Mouse (Mus musculus) embryo, embryonic 9.5 days (tissue): ENCODE measurements at regions not wholly inside any gene's neighbourhood (a gene's known extent, or its start where the extent isn't known, plus 50 kb on each side); places are given as distances from the start of the nearest gene placed in this dataset.
A peak's percentile ranks its signal among the peaks of the same experiment; 100 is the strongest.

Source experiments
- DNase-seq: peaks from one replicate; pipeline ENCODE4 v3.0.0-alpha.2; 2017; ENCODE audit errors: extremely low spot score

DNA sequence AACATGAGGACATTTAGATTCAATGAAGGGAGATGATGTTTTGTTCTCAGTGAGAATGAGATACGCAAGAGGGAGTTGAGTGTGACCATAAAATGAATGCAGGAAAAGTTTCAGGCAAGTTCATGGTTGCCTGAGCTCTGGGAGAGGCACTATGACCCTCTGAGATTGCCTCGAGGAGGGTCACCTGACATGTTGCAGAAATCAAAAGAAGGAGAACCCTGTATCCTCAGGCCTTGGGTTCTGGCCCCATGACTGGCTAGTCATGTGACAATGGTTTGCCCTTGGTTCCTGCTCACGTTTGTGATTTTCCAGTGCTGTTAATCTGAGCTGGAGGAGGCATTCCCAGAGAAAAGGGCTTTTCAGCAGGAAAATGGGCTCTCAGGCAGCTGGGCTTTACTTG lies 98.9 kb downstream of the Mab21l3 start:
- DNase-seq, result no peak

DNA sequence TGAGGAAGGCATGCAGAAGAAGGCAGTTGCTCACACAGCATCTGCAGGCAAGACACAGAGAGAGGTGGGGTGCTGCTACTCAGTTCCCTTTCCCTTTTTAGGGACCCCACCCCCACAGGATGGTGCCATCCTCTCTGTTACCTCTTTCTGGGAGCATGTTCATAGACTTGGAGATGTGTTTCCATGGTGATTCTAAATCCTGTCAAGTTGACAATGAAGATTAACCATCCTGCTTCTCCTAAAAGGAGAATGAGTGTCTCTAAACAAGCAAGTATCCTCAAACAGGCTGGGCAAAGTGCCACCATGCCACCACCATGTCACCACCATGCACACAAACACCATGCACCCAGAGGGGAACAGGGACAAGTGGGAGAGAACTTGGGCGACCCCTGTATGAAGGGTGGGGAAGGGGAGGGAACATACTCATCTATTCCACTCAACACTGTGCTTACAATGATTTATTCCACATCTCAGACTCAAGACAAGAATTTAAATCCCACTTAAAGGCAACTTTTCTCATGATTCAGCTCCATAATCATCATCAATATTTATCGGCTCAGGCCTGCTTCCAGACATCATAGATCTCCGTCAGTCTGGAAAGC lies 99.6 kb downstream of the Mab21l3 start:
- DNase-seq, result no peak

DNA sequence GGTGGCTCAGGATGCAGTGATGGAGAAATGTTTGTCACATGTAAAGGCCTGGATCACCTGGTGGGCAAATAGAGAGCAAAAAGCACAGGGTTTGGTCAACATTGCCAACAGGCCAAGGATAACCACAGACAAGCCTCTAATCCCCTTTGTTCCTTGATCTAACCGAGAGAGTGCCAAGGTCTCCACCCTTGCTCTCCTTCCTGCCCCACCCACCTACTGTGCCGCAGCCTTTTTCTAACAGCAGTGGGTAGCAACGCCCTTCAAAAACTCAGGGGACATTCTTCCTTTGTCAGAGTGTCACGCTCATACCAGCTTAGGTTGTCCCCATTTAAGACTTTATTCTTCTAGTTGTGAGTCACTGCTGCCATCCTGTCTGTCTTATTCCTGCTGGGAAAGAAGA lies 100.6 kb downstream of the Mab21l3 start:
- DNase-seq, result no peak

DNA sequence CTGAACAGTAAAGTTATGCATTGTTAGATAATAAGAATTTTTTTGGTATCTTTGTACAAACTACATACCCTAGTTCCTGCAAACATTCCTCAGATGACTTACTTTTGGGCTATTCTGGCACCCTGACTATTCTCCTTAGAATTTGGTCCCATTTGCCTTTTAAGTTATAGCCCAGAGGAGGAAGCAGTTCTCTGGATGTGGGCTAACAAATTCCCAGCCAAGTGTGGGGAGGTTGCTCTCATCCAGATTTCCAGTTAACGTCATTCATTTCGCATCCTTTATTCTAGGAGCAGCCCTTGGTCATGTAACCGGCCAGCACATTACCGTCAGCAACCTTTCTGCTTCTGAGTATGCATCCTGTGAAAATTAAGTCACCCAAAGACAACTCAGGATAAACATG lies 107.9 kb downstream of the Mab21l3 start:
- no peak for DNase-seq

DNA sequence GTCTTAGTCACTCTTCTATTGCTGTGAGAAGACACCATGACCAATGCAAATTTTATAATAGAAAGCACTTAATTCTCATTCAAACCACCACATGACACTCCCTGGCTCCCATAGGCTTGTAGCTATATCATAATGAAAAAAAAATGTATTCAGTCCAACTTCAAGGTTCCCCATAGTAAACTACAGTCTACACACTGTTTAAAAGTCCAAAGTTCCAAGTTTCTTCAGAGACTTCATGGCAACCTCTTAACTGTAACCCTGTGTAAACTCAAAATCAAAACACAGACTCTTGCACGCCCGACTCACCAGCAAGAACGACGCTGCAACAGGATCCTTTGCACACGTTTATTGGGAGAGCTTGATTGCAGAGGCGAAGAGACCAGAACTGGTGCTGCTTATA lies 111.6 kb downstream of the Mab21l3 start:
- no peak for DNase-seq

DNA sequence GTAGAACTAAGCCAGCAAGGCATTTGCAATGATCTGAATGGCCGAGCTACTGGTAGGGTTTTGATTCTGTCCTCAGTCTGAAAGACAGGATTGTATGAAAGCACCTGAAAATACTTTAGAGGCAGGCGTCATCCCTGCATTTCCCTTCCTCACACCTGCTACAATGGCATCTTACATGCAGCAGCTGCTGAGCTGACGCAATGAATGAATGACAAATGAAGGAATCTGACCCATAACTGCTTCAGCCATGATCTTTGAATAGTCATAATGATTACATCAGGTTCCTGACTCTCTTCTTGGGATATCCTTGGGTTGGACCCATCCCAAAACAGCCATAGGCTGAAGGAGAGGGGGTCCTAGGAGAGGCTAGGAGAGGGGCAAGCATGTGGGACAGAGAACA lies 119.7 kb downstream of the Mab21l3 start:
- no peak for DNase-seq

DNA sequence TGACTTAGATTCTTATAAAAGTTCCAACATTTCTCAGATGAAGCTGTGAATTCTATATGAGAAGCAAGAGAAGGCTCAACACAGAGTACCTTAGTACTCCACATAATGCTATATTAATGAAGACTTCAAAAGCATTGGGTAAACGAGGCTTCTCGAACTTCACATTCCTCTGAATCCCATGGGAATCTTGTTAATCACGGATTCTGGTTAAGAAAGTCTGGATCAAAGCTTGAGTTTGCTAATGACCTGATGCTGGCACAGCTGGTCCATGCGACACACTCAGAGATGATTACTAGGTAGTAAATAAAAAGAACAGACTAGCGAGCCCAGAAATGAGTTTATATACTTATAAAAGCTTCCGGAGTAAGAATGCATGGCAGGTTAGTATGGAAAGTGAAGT lies 118.4 kb upstream of the Atp1a1 start:
- no peak for DNase-seq

DNA sequence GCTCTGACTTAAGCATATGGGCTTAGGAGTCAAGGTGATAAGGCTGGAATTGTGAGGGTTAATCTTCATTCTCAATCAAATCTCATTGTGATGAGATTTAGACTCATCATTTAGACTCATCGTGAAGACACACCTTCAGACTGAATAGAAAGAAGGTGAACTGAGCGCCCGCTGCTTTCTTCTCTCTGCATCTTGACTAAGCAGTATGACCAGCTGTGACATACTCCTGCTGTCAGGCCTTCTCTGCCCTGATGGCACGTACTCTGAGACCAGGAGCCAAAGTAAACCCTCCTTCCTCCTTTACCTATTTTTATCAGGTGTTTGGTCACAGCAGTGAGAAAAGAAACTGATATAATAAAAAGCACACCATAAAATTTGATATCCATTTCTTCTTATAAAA lies 117.5 kb upstream of the Atp1a1 start:
- DNase-seq, result no peak

DNA sequence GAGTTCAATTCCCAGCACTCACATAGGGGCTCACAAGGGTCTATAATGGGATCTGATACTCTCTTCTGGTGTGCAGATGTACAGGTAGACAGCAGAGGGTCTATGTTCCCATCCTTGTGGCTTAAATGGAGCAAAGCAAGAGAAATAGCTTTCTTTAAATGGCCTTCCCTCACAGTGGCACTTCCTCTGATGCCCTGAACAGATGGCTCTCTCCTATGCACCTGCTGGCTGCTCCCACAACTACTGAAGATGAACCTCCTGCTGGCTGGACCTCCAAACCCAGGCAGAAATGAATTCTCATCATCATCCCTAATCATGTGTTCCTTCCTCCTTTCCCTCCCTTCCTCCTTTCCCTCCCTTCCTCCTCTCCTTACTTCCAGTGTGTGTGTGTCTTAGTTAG lies 110.9 kb upstream of the Atp1a1 start:
- DNase-seq, result no peak

DNA sequence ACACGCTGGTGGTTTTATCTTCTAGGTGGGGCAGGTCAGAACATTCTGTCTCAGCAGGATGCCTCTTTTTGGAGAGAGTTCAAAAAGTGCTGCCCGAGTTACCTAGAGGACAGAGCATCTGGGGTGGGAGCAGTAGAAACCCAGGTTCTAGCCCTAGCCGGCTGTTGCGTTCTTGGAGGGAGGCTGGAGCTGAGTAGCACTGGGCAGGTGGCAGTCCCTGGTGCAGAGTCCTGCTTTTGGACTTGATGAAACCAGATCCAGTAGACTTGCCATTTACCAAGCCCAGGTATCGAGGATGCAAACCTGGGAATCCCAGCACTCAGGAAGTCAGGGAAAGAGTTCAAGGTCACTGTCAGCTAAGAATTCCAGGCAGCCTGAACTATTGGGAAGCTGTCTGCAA lies 110.3 kb upstream of the Atp1a1 start:
- DNase-seq, result no peak

DNA sequence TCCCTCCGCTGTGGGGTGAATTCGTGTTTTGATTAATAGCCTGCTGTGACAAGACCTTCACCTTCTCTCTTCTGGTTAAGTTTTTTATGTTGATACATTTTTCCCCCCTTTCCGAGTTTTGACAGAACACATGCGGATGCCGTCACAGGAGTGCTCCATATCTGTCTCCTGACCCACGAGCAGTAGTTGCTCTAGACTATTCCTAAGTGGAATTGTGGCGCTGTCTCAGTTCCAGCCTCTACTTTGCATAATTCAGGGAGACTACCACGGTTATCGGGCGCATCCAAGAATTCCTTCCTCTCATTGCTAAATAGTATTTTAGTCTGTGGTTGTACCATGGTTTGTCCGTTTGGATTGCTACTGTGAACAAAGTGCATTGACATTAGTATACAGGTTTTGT lies 109.2 kb upstream of the Atp1a1 start:
- no peak for DNase-seq

DNA sequence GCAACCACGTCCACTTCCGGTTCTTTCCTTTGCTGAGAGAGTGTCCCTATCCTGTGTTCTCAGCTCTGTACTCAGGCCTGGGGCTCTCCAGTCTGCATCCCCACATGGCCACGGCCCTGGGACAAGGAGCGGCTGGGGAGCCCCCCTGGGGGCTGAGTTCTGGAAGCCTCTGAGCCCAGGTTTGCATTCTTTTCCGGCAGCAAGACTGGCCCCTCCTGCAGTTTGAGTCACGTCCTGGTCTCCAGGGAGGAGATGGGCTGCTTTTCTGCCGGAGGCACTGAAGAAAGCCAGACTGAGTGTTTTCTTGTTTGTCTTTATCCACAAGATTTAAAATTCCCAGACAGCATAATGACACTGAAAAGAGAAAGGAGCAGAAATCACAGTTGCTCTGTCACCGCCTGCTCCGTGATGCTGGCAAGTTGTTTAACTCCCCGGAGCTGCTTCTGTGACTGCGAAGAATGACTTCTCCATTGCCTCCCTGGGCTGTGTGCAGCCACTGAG lies 108.7 kb upstream of the Atp1a1 start:
- DNase-seq, result peak; percentile 28

DNA sequence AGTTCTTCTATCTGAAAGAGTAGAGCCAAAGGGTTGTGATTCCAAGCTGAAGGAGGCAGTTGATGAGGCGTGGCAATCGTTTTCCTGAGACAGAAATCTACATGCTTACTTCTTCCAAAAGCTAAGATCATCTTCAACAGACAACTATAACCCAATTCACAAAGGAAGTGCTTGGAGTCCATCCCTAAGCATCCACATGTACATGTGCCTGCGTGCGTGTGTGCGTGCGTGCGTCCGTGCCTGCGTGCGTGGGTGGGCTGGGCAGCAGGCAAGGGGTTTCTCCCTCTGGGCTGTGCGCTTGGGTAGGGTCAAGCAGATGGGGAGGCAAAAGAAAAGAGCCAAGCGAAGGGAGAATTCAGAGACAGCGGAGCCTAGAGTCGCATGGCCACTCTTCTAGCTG lies 108.2 kb upstream of the Atp1a1 start:
- no peak for DNase-seq

DNA sequence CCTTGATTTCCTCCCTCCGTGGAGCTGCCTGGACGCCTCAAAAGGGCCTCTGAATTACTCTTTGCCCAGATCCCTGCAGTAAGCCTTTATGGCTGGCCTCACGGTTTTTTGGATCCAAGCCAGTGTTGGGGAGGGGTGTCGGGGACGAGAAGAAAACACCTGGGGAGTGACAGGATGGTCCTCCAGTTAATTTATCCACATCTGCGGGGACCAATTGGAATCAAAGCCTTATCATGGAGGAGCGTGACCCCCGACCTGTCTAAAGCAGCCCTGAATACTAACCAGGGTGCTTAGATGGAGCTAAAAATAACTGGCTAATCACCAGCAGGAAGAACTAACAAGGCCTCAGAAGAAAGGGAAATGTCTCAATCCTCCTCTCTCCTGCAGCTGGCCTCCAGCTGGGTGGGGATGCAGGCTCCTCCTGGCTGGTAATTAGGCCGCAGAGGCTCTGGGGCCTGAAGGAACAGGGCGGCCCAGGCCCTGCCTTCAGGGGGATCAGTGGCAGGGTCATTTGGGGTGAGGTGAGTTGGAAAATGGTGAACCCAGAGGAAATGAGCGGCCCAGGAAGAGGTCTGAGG lies 107.2 kb upstream of the Atp1a1 start:
- DNase-seq, result peak; percentile 52

DNA sequence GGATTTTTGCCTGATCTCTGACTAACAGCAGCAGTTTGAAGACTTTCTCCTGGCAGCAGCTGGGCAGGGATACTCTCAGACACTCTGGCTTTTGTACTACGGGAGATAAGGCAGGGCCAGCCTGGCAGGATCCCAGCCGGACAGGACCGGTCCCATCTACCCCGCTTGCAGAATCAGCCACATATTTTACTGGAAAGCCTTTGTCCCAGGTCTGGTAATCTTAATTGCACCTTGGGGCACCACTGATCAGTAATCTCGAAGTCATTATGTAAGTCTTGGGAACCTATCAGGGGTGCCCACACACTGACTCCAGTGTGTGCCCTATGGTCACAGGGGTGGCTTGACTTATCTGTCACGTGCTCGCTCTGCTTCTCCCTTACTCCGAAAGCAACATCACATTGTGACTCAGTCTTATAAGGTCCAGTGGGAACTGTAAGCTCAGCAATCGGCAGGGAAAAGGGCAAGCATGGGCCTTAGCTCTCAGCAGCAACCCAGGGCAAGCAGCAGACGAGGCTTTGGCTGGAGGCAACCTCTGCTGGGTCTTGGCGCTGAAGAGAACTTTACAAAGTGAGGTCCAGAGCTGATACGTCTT lies 105.0 kb upstream of the Atp1a1 start:
- no peak for DNase-seq

DNA sequence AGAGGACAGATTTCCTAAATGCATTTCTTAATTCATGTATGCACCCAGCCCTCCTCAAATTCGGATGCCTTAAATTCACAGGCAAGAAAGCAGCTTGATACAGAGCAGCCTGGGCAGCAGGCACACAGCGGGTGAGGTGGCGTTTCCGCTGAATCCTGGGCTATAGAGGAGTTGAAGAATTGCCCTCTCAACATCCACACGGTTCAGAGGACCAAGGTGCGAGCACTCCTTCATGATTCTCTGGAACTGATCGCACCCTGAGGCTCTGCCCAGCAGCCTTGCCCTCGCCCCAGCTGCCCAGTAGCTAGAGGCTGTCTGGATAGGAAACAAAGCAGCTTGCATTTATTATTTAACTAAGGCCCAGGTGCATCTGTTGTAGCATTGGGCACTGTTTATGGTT lies 104.3 kb upstream of the Atp1a1 start:
- no peak for DNase-seq

DNA sequence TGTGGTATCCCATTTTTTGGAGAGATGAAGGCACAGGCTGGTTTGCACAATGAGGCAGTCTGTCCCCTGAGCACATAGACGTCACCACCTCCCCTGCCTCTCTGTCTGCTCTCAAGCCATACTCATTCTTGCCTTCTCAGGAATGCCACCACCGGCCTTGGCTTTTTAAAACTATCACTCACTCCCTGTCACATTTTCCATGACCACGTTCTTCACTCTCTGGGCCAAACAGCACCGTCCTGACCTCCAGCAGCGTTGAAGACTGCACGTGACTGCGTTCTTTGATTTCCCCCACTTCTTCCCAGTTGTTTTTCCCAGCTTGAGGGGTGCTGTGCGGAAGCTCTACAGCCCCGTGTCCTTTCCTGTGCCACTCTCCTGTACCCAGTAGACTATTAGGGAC lies 100.4 kb upstream of the Atp1a1 start:
- no peak for DNase-seq

DNA sequence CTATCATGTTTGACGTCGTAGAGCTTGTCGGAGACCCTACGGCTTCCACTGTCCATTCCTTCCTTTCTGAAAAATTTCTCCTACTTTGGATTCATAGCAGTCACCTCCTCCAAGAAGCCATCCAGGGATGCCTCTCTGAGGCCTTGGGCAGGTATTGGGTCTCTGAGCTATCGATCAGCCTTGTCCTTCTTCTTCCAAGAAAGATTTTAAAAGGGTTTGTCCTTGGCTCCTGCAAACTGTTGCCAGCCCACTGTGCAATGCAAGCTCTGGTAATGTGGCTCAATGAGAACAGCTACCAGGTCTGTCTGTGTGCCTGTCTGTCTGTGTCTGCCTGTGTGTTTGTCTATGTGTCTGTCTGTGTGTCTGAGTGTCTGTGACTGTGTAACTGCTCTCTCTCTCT lies 99.8 kb upstream of the Atp1a1 start:
- no peak for DNase-seq

DNA sequence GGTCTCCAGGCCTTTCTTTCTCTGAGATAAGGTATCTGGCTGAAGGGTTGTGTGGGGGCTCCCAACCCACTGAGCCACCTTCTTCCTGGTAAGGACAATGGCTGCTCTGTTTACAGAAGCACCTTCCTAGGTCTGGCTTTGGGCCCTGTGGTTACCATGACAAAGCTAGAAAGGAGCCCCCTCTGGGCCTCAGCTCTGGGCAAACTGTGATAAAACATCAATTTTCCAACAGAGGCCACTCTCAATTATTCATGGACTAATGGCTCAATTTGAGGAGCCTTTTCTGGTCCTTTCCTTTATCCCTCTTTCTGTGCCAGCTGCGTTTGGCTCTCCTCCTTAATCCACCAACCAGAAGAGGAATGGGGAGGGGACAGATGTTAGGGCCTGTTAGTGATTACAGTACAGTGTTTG lies 97.3 kb upstream of the Atp1a1 start:
- DNase-seq, result no peak

DNA sequence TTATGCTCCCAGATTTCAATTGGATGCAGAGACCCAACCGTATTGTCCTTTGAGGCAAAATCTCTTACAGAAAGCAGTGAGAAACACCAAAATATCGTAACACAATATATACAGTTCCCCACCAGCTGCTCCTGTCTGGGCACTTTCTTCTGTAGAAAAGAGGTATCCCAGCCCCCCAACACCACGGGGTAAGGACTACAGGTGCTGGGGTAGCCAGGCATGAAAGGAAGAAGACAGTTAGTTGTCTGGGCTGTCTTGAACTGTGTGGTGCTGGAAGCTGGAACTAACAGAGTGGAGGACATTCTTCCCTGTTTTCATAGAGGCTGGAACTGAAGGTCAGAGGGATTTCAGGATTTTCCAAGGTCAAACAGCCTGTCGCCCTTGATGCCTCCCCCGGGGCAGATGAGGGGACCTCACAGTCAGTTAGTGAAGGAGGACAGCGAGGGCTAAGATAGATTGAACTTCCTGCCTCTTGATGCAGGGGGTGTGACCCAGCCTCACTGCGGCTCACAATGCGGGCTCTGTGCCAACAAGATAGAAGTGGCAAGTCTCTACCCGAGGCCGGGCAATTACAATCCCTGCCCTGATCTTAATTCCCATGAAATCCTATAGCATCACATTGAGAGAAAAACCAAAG lies 96.6 kb upstream of the Atp1a1 start:
- no peak for DNase-seq

DNA sequence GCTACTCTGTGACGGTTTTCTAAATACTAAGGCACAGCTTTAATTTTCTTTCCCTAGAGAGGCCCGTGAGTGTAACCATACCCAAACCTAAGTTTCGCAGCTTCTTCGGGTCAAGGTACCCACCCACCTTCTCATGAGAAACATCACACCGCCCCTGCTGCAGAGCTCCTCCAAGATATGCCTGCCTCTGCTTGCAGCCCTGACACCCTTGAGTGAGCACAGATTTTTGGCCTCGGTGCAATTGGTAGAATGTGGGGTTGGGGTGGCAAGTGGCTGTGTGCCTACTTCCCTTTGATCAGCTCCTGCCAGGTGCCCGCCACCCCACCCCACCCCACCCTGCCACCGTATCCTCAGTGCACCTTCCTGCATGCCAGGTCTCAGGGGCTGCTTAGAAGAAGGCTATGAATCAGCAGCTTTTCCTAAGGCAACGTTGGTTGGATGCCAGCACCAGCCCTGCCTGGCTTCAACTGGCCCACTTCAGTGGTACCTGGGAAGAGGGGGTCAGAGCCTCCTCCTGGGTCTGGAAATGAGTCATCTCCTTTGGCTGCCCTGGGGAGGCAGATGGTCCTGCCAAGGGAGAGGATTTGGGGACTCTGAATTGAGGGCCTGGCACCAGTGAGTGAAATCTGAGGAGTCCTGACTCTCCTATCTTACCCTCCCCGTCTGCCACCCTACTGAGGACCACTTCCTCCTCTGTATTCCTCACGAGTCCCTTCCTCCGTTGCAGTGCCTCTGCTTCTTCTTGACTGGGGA lies 95.6 kb upstream of the Atp1a1 start:
- DNase-seq, result no peak

DNA sequence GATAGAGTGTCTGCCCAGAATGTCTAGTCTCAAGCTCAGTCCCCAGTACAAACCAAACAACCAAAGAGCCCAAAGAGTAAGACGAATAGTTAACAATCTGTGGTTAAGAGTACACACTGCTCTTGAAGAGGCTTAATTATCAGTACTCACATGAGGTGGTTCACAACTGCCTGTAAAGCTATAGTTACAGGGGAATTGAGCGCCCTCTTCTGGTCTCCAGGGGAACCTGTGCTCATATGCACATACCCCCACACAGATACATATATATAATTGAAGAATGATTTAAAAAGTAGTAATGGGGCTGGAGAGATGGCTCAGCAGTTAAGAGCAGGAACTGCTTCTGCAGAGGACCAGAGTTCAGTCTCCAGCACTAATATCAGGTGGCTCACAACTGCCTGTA lies 92.3 kb upstream of the Atp1a1 start:
- DNase-seq, result no peak

DNA sequence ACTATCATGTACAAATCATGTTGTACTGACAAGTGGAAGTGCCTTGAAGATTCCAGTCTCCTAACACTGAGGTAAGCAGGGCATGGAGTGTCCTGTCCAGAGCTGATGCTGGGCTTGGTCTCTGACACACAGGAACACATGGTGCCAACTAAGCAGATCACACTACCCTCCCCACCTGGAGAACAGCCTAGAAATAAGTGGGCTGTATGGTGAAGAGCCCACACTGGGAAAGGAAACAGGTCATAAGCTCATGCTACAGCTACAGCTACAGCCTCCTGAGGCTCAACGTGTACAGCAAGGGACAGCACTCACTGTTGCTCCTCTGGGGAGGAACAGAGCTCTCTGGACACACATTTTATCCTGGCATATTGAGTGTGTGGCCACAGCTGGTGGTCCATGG lies 89.8 kb upstream of the Atp1a1 start:
- no peak for DNase-seq
